Mouse (Mus musculus): Measurements from ENCODE around the gene Tpte.
"Not testable (repeated sequence)": the region's sequence is repeated elsewhere in the genome, so short reads cannot be mapped to it uniquely, and the experiment has no call there.

DNA sequence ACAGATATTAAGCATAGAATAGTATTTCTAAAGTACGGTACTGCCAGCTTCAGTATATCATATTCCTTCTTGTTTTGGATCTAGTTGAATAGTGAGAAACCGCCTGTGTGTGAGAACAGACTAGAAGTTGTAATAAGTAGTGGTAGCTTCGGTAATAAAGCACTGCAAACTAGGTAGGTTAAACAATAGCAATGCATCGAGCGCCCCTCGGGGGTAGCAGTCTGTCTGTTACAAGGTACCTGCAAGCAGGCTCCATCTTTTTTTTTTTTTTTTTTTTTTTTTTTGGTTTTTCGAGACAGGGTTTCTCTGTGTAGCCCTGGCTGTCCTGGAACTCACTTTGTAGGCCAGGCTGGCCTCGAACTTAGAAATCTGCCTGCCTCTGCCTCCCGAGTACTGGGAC lies 20.8 kb downstream of the Tpte start:
- not testable (repeated sequence) for TF ChIP-seq POLR2A (IDR thresholded peaks at IDR 0.05; ENCODE audit: insufficient read depth, low read length); CTCF (IDR thresholded peaks at IDR 0.05; ENCODE audit: low read depth, low read length); EP300 (IDR thresholded peaks at IDR 0.05; ENCODE audit: insufficient read depth, low read depth, low read length)
